Mouse (Mus musculus): ENCODE data around the gene Calhm1. TPM values are rescaled to one million over a fixed set of nuclear protein-coding genes. Genes with fewer than 3 reads are reported as not detected.

The Calhm1 gene
- polyA plus RNA-seq, 1 experiment from 2014 or later = not detected

DNA sequence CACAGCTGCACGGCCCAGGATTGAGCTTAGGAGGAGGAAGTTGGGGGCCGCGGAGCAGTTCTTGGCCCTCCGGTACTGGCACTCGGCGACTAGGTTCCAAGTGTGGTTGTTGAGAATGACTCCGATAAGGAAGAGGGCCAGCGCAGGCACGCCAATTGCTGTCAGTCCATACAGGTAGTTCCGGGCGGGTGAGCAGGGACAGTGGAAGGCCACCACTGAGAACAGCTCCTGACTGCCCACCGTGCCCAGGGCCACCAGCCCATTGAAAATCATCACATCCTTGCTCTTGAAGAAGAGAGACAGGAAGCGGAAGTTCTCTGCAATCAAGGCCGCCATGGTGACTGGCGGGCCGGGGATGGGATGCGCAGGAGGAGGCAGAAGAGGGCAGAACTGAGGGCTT lies 8.5 kb downstream of the Calhm1 start:
- in situ Hi-C loops (cut with MboI; ENCODE audit: low pct_unique_long_range_greater_than_20kb) = no loop called here
- POLR2A ChIA-PET = no interaction called here
- ATAC-seq = no peak

GRCm38 (mm10) chr19:47133161-47133560 lies 10.9 kb downstream of the Calhm1 start:
- TF ChIP-seq CTCF (IDR thresholded peaks at IDR 0.05) = no peak
- ChIA-PET CTCF (interaction anchor here (1.6 to 2.8 kb wide), 2 partner anchors 12 to 36 kb away, joined by 5 to 8 read pairs; no protein-coding TSS in a partner anchor), POLR2A (no interaction called here)
- ATAC-seq (no peak), DNase-seq (ENCODE audit: low read depth, low spot score) (no peak)
- no peaks in the 10 kb centered on the region for H3K27me3 ChIP-seq
- in situ Hi-C loops (cut with MboI; ENCODE audit: low pct_unique_long_range_greater_than_20kb) = no loop called here

More for the DNA sequence above, 8.5 kb downstream of the Calhm1 start:
- no peaks in the 10 kb centered on the region for H3K27me3 ChIP-seq
- CTCF ChIA-PET = interaction anchor here (0.8 to 2.0 kb wide), 4 partner anchors 8 to 32 kb away, joined by 3 to 6 read pairs (median 3); partner anchors contain the start of gene Calhm1
- DNase-seq (ENCODE audit: low read depth, low spot score) = no peak
- no peak for TF ChIP-seq CTCF (IDR thresholded peaks at IDR 0.05)

DNA sequence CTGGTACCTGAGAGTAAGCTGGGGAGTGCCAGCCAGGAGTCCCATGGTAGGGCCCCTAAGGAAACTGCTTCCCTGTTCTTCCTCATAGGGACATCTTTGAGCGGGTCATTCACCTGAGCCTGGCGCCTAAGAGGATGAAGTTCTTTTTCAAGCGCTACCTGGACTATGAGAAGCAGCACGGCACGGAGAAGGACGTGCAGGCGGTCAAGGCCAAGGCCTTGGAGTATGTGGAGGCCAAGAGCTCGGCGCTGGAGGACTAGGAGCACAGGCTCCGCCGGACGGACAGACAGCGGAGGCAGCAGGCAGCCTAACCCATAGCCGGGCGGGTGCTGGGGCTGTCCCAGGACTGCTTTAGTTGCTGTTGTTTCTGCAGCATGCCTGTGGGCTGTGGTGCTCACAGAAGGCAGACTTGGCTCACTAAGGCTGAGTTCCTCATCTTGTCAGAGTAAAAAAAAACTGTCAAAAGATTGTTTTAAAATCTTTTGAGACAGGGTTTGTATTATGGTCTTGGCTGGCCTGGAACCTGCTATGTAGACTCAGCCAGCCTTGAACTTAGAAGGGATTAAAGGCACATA lies 13.4 kb downstream of the Calhm1 start:
- CTCF ChIA-PET = interaction anchor here (0.9 to 2.7 kb wide), 3 partner anchors 10 to 38 kb away, joined by 3 to 9 read pairs (median 3); no protein-coding TSS in a partner anchor
- no peak for TF ChIP-seq CTCF (IDR thresholded peaks at IDR 0.05)
- H3K27me3 ChIP-seq = no peaks in the 10 kb centered on the region
- in situ Hi-C loops (cut with MboI; ENCODE audit: low pct_unique_long_range_greater_than_20kb) = no loop called here
- DNase-seq (ENCODE audit: low read depth, low spot score) = no peak
- no peak for ATAC-seq
- POLR2A ChIA-PET = interaction anchor here (0.5 kb wide), 1 partner anchor 140 kb away, joined by 5 read pairs; no protein-coding TSS in a partner anchor

- no peak for TF ChIP-seq CTCF (IDR thresholded peaks at IDR 0.05)
- H3K27me3 ChIP-seq = no peaks in the 10 kb centered on the region
- POLR2A ChIA-PET = no interaction called here
- CTCF ChIA-PET = interaction anchor here (1.0 to 1.1 kb wide), 2 partner anchors 10 to 38 kb away, joined by 3 read pairs; no protein-coding TSS in a partner anchor
- in situ Hi-C loops (cut with MboI; ENCODE audit: low pct_unique_long_range_greater_than_20kb) = no loop called here
- DNase-seq (ENCODE audit: low read depth, low spot score) = no peak
- no peak for ATAC-seq
These were observed 15.2 kb downstream of the Calhm1 start for GRCm38 (mm10) chr19:47128835-47129234.

DNA sequence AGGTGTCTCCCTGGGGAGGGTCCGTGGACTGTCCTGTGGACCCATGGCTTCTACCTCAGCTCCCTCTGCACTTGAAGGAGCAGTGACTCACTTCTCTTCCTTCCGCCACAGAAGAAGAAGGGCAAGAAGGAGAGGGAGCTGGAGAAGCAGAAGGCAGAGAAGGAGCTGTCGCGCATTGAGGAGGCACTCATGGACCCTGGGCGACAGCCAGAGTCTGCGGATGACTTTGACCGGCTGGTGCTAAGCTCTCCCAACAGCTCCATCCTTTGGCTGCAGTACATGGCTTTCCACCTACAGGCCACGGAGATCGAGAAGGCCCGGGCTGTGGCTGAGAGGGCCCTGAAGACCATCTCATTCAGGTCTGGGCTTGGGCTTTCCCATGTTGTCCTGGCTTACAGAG lies 15.9 kb downstream of the Calhm1 start:
- CTCF ChIA-PET = interaction anchor here (1.1 kb wide), 1 partner anchor 39 kb away, joined by 3 read pairs; no protein-coding TSS in a partner anchor
- DNase-seq (ENCODE audit: low read depth, low spot score) (no peak), ATAC-seq (no peak)
- in situ Hi-C loops (cut with MboI; ENCODE audit: low pct_unique_long_range_greater_than_20kb) = no loop called here
- no peaks in the 10 kb centered on the region for H3K27me3 ChIP-seq
- no peak for TF ChIP-seq CTCF (IDR thresholded peaks at IDR 0.05)
- POLR2A ChIA-PET = no interaction called here

DNA sequence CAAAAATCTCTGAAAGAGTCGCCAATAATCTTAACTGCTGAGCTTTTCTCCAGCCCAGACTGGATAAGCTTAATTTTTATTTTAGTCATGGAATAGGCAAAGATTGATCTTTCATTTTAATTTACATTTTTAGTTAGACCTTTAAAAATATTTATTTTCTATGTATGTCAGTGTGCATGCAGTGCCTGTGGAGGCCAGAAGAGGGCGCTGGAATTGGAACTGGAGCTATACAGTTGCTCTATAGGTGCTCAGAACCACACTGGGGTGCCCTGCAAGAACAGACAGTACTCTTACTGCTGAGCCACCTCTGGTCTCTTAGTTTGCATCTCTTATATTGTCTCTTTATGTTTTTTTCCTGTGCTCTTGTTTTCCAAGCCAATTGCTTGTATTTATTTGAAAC lies 21.3 kb downstream of the Calhm1 start:
- H3K27me3 ChIP-seq = no peaks in the 10 kb centered on the region
- CTCF ChIA-PET = interaction anchor here (1.0 to 4.6 kb wide), 9 partner anchors 9 to 52 kb away, joined by 3 to 46 read pairs (median 4); no protein-coding TSS in a partner anchor
- no peak for ATAC-seq
- no peak for DNase-seq (ENCODE audit: low read depth, low spot score)
- POLR2A ChIA-PET = interaction anchor here (0.6 kb wide), 1 partner anchor 70 kb away, joined by 4 read pairs; no protein-coding TSS in a partner anchor
- TF ChIP-seq CTCF (IDR thresholded peaks at IDR 0.05) = no peak
- in situ Hi-C loops (cut with MboI; ENCODE audit: low pct_unique_long_range_greater_than_20kb) = loop anchor here (5.0 kb wide), 1 partner anchor 44 kb away; no protein-coding TSS in a partner anchor

DNA sequence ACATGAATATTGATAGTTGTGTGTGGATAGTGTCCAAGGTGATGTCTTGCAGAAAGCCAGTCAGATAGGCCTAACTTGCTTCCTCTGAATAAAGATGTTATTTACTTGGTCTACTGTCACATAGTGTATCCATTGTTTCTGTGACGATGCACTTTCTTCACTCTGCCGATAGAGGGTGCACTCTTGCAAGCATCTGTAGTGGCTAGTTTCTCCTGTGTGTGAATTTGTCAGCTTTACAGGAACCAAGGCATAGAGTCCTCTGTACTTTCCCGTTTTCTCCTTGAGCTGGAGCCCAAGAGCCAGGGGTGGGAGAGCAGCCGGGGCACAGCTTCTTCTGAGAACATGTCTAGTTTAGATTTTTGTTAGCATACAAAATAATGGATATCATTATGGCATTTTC lies 23.0 kb downstream of the Calhm1 start:
- in situ Hi-C loops (cut with MboI; ENCODE audit: low pct_unique_long_range_greater_than_20kb) = loop anchor here (5.0 kb wide), 1 partner anchor 46 kb away; no protein-coding TSS in a partner anchor
- POLR2A ChIA-PET = no interaction called here
- no peak for DNase-seq (ENCODE audit: low read depth, low spot score)
- ATAC-seq = peak; percentile 57
- peak; percentile 85 for TF ChIP-seq CTCF (IDR thresholded peaks at IDR 0.05)
- H3K27me3 ChIP-seq = no peaks in the 10 kb centered on the region
- CTCF ChIA-PET = interaction anchor here (0.8 to 3.1 kb wide), 13 partner anchors 9 to 217 kb away, joined by 3 to 40 read pairs (median 4); no protein-coding TSS in a partner anchor

DNA sequence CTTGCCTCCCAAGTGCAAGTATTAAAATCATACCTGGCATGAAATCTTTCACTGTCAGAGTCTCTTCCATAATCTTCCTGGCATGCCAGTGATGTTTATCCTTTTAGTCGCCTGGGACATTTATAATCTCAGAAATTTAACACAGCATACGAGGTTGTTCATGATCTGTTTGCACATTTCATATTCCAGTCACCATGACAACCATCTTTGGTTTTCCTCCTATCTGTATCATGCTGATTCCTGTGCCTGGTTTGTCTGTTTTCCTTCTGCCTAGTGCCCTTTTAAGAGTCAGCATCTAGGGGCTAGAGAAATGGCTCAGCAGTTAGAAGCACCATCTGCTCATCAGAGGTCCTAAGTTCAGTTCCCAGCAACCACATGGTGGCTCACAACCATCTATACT lies 25.4 kb downstream of the Calhm1 start:
- in situ Hi-C loops (cut with MboI; ENCODE audit: low pct_unique_long_range_greater_than_20kb) = no loop called here
- ATAC-seq = no peak
- ChIA-PET POLR2A (no interaction called here), CTCF (interaction anchor here (3.1 kb wide), 1 partner anchor 50 kb away, joined by 13 read pairs; no protein-coding TSS in a partner anchor)
- TF ChIP-seq CTCF (IDR thresholded peaks at IDR 0.05) = no peak
- H3K27me3 ChIP-seq = no peaks in the 10 kb centered on the region
- no peak for DNase-seq (ENCODE audit: low read depth, low spot score)

DNA sequence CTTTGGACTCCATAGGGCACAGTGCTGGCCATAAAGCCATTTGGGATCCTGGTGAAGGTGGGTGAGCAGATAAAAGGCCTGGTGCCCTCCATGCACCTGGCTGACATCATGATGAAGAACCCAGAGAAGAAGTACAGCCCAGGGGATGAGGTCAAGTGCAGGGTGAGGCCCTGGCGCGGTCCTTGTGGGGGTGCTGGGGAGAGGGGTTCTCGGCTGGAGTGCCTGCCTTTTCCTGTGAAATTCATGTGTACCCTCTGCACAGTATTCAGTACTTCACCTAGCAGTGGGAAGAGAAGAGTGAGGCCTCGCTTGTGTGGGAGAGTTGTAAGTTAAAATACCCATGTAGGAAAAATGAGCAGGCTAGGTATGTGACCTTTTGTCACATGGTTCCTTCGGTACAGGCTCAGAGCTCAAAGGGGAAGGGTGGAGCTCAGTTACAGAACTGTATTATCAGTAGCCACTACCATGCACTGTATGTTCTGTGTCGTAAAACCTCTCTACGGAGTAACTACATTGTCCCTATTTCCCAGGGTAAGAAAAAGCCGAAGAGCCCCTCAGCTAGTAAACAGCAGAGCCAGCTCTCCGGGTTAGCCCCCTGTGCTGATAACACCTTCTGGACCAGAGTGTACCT lies 39.3 kb downstream of the Calhm1 start:
- in situ Hi-C loops (cut with MboI; ENCODE audit: low pct_unique_long_range_greater_than_20kb) = no loop called here
- ATAC-seq (no peak), DNase-seq (ENCODE audit: low read depth, low spot score) (no peak)
- H3K27me3 ChIP-seq = no peaks in the 10 kb centered on the region
- POLR2A ChIA-PET = interaction anchor here (1.4 kb wide), 1 partner anchor 14 kb away, joined by 3 read pairs; the partner anchor contains the start of genes Pdcd11 and Usmg5
- no peak for TF ChIP-seq CTCF (IDR thresholded peaks at IDR 0.05)
- CTCF ChIA-PET = interaction anchor here (2.1 kb wide), 1 partner anchor 16 kb away, joined by 7 read pairs; no protein-coding TSS in a partner anchor

DNA sequence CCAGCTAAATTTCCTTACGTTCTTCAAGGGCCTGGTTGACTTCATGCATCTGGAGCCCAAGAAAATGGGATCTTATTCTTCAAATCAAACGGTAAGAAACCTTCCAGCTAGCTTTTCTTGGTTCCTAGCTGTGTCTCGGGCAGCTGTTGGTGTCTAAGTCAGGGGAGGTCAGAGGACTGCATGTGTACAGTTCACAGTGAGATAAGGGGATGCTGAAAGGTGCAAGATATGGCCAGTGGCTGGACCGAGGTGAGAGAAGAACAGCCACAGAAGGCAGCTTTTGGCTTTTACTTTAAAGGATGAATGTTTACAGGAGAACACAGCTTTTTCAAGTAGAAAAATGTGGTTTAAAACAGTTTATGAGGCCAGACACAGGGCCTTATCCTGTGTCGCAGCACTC lies 43.0 kb downstream of the Calhm1 start:
- in situ Hi-C loops (cut with MboI; ENCODE audit: low pct_unique_long_range_greater_than_20kb) = no loop called here
- CTCF ChIA-PET = interaction anchor here (1.9 kb wide), 1 partner anchor 10 kb away, joined by 6 read pairs; the partner anchor contains the start of genes Pdcd11 and Usmg5
- ATAC-seq = no peak
- no peak for DNase-seq (ENCODE audit: low read depth, low spot score)
- POLR2A ChIA-PET = interaction anchor here (0.9 to 1.5 kb wide), 2 partner anchors 10 to 25 kb away, joined by 3 to 4 read pairs; partner anchors contain the start of genes Pdcd11 and Usmg5
- no peak for TF ChIP-seq CTCF (IDR thresholded peaks at IDR 0.05)
- no peaks in the 10 kb centered on the region for H3K27me3 ChIP-seq

Other genes starting within 250 kb of the Calhm1 start
- 1.5 TPM for gene Ina, start 129.6 kb downstream of the Calhm1 start, polyA plus RNA-seq (2021)
- gene Nt5c2, start 129.1 kb downstream of the Calhm1 start, polyA plus RNA-seq (2021) = 99.6 TPM
- 24.9 TPM for gene Pcgf6, start 93.3 kb downstream of the Calhm1 start, polyA plus RNA-seq (2021)
- 4.1 TPM for gene Taf5, start 76.5 kb downstream of the Calhm1 start, polyA plus RNA-seq (2021)
- 714 TPM for gene Usmg5, start 53.6 kb downstream of the Calhm1 start, polyA plus RNA-seq (2021)
- 29.3 TPM for gene Pdcd11, start 53.5 kb downstream of the Calhm1 start, polyA plus RNA-seq (2021)
- gene Calhm2, start 6.0 kb downstream of the Calhm1 start, polyA plus RNA-seq (2021) = 0.05 TPM
- not detected for gene Calhm3, start 13.5 kb upstream of the Calhm1 start, polyA plus RNA-seq (2021)
- 0.28 TPM for gene Neurl1a, start 34.6 kb upstream of the Calhm1 start, polyA plus RNA-seq (2021)